Mouse (Mus musculus): ENCODE measurements around the gene Trim31. TPM values are rescaled to one million over a fixed set of nuclear protein-coding genes. Genes with fewer than 3 reads are reported as not detected.

Gene Trim31
- polyA plus RNA-seq, 1 experiment = not detected

- H3K4me3 ChIP-seq (ENCODE audit: insufficient read depth, low read length) = no peak overlapping the region
- no peak for TF ChIP-seq POLR2A (IDR thresholded peaks at IDR 0.05; ENCODE audit: low read depth, low read length)
- TF ChIP-seq CTCF (IDR thresholded peaks at IDR 0.05; ENCODE audit: borderline replicate concordance, insufficient read depth, low read length) = peak; percentile 84; the same call in 1 of the 2 replicates
- H3K27ac ChIP-seq (ENCODE audit: insufficient read depth, low read length) = no peak overlapping the region
- H3K4me1 ChIP-seq (ENCODE audit: control insufficient read depth, insufficient read depth, low read length) = no peaks in the 10 kb centered on the region
These were observed 17.2 kb downstream of the Trim31 start for GRCm38 (mm10) chr17:36915076-36915475.

- Histone ChIP-seq H3K4me3 (ENCODE audit: insufficient read depth, low read length) (no peak overlapping the region), H3K4me1 (ENCODE audit: control insufficient read depth, insufficient read depth, low read length) (no peaks in the 10 kb centered on the region), H3K27ac (ENCODE audit: insufficient read depth, low read length) (no peak overlapping the region)
- TF ChIP-seq CTCF (IDR thresholded peaks at IDR 0.05; ENCODE audit: borderline replicate concordance, insufficient read depth, low read length) = no peak
These were observed 22.3 kb downstream of the Trim31 start for GRCm38 (mm10) chr17:36920239-36920638.

GRCm38 (mm10) chr17:36922715-36923114, 24.8 kb downstream of the Trim31 start:
- Histone ChIP-seq H3K27ac (ENCODE audit: insufficient read depth, low read length) (no peak overlapping the region), H3K4me3 (ENCODE audit: insufficient read depth, low read length) (no peak overlapping the region), H3K4me1 (ENCODE audit: control insufficient read depth, insufficient read depth, low read length) (no peaks in the 10 kb centered on the region)
- no peak for TF ChIP-seq POLR2A (IDR thresholded peaks at IDR 0.05; ENCODE audit: low read depth, low read length)
- no peak for TF ChIP-seq CTCF (IDR thresholded peaks at IDR 0.05; ENCODE audit: borderline replicate concordance, insufficient read depth, low read length)

GRCm38 (mm10) chr17:36923491-36923890, 25.6 kb downstream of the Trim31 start:
- no peak for TF ChIP-seq POLR2A (IDR thresholded peaks at IDR 0.05; ENCODE audit: low read depth, low read length)
- no peak for TF ChIP-seq CTCF (IDR thresholded peaks at IDR 0.05; ENCODE audit: borderline replicate concordance, insufficient read depth, low read length)
- Histone ChIP-seq H3K4me3 (ENCODE audit: insufficient read depth, low read length) (no peak overlapping the region), H3K27ac (ENCODE audit: insufficient read depth, low read length) (no peak overlapping the region), H3K4me1 (ENCODE audit: control insufficient read depth, insufficient read depth, low read length) (no peaks in the 10 kb centered on the region)

GRCm38 (mm10) chr17:36927496-36928120, 29.7 kb downstream of the Trim31 start:
- Histone ChIP-seq H3K27ac (ENCODE audit: insufficient read depth, low read length) (no peak overlapping the region), H3K4me1 (ENCODE audit: control insufficient read depth, insufficient read depth, low read length) (peaks cover 12% of the 10 kb centered on the region), H3K4me3 (ENCODE audit: insufficient read depth, low read length) (no peak overlapping the region)
- TF ChIP-seq POLR2A (IDR thresholded peaks at IDR 0.05; ENCODE audit: low read depth, low read length) (no peak), CTCF (IDR thresholded peaks at IDR 0.05; ENCODE audit: borderline replicate concordance, insufficient read depth, low read length) (no peak)

GRCm38 (mm10) chr17:36929236-36929932, 31.5 kb downstream of the Trim31 start:
- TF ChIP-seq CTCF (IDR thresholded peaks at IDR 0.05; ENCODE audit: borderline replicate concordance, insufficient read depth, low read length) (no peak), POLR2A (IDR thresholded peaks at IDR 0.05; ENCODE audit: low read depth, low read length) (no peak)
- Histone ChIP-seq H3K4me1 (ENCODE audit: control insufficient read depth, insufficient read depth, low read length) (peaks cover 12% of the 10 kb centered on the region), H3K4me3 (ENCODE audit: insufficient read depth, low read length) (no peak overlapping the region), H3K27ac (ENCODE audit: insufficient read depth, low read length) (no peak overlapping the region)

GRCm38 (mm10) chr17:36930233-36930632, 32.3 kb downstream of the Trim31 start:
- Histone ChIP-seq H3K4me3 (ENCODE audit: insufficient read depth, low read length) (no peak overlapping the region), H3K4me1 (ENCODE audit: control insufficient read depth, insufficient read depth, low read length) (peaks cover 12% of the 10 kb centered on the region), H3K27ac (ENCODE audit: insufficient read depth, low read length) (no peak overlapping the region)
- TF ChIP-seq POLR2A (IDR thresholded peaks at IDR 0.05; ENCODE audit: low read depth, low read length) (no peak), CTCF (IDR thresholded peaks at IDR 0.05; ENCODE audit: borderline replicate concordance, insufficient read depth, low read length) (no peak)

- no peak for TF ChIP-seq POLR2A (IDR thresholded peaks at IDR 0.05; ENCODE audit: low read depth, low read length)
- no peak for TF ChIP-seq CTCF (IDR thresholded peaks at IDR 0.05; ENCODE audit: borderline replicate concordance, insufficient read depth, low read length)
- H3K4me1 ChIP-seq (ENCODE audit: control insufficient read depth, insufficient read depth, low read length) = peaks cover 12% of the 10 kb centered on the region
- H3K4me3 ChIP-seq (ENCODE audit: insufficient read depth, low read length) = no peak overlapping the region
- H3K27ac ChIP-seq (ENCODE audit: insufficient read depth, low read length) = peak overlapping the region; percentile 11; the same call in 1 of the 2 replicates
These were observed 33.2 kb downstream of the Trim31 start for GRCm38 (mm10) chr17:36931130-36931529.

- H3K27ac ChIP-seq (ENCODE audit: insufficient read depth, low read length) = peak overlapping the region; percentile 63
- H3K4me3 ChIP-seq (ENCODE audit: insufficient read depth, low read length) = no peak overlapping the region
- TF ChIP-seq CTCF (IDR thresholded peaks at IDR 0.05; ENCODE audit: borderline replicate concordance, insufficient read depth, low read length) = no peak
- TF ChIP-seq POLR2A (IDR thresholded peaks at IDR 0.05; ENCODE audit: low read depth, low read length) = no peak
- H3K4me1 ChIP-seq (ENCODE audit: control insufficient read depth, insufficient read depth, low read length) = peaks cover 12% of the 10 kb centered on the region
These were observed 33.9 kb downstream of the Trim31 start for GRCm38 (mm10) chr17:36931806-36932205.

- TF ChIP-seq CTCF (IDR thresholded peaks at IDR 0.05; ENCODE audit: borderline replicate concordance, insufficient read depth, low read length) (no peak), POLR2A (IDR thresholded peaks at IDR 0.05; ENCODE audit: low read depth, low read length) (no peak)
- no peak overlapping the region for H3K4me3 ChIP-seq (ENCODE audit: insufficient read depth, low read length)
- 0 out of 2 replicates have a peak, but pooled peaks cover 4% of the 10 kb centered on the region for H3K4me1 ChIP-seq (ENCODE audit: control insufficient read depth, insufficient read depth, low read length)
- H3K27ac ChIP-seq (ENCODE audit: insufficient read depth, low read length) = no peak overlapping the region
These were observed 40.1 kb downstream of the Trim31 start for GRCm38 (mm10) chr17:36938056-36938455.

All from embryonic fibroblast, embryonic 13.5 days (primary cell).